42 mouse cellular contexts compared by ENCODE assay signal in genomic region chr6:43205355-43205754, GRCm38 (mm10). TPM values are rescaled to one million over a fixed set of nuclear protein-coding genes. Genes with fewer than 3 reads are reported as not detected.
"Had no signal": no experiment of that assay in that cellular context is flagged by ENCODE, and none has a peak within 500 bp of the region (broad histone marks: within the 10 kb centered on the region; RNA-seq: fewer than 3 reads in every experiment).

No protein-coding gene starts in this region.

- H3K4me3 ChIP-seq: heart, adult 2 months; heart, embryonic 13.5 days; heart, embryonic 15.5 days; hindbrain, embryonic 12.5 days; limb, embryonic 13.5 days; limb, embryonic 15.5 days; liver, embryonic 12.5 days had no signal

- H3K27ac ChIP-seq: heart, adult 2 months; heart, embryonic 13.5 days; heart, embryonic 15.5 days; hindbrain, embryonic 12.5 days; hindbrain, embryonic 14.5 days; limb, embryonic 13.5 days; limb, embryonic 15.5 days; liver, embryonic 12.5 days; liver, embryonic 14.5 days had no signal

- H3K4me1 ChIP-seq: heart, embryonic 13.5 days; heart, embryonic 15.5 days; hindbrain, embryonic 12.5 days; limb, embryonic 13.5 days; limb, embryonic 15.5 days; liver, embryonic 12.5 days had no signal

- H3K4me2 ChIP-seq: heart, embryonic 11.5 days; heart, embryonic 13.5 days; heart, embryonic 15.5 days; hindbrain, embryonic 12.5 days; hindbrain, embryonic 14.5 days; limb, embryonic 13.5 days; limb, embryonic 15.5 days; liver, embryonic 12.5 days had no signal

- H3K36me3 ChIP-seq: heart, embryonic 13.5 days; heart, embryonic 15.5 days; hindbrain, embryonic 12.5 days; limb, embryonic 13.5 days; limb, embryonic 15.5 days; liver, embryonic 12.5 days had no signal

- H3K9me3 ChIP-seq: heart, embryonic 13.5 days; heart, embryonic 15.5 days; hindbrain, embryonic 12.5 days; limb, embryonic 13.5 days; limb, embryonic 15.5 days; liver, embryonic 12.5 days had no signal

- H3K27me3 ChIP-seq: heart, embryonic 13.5 days; heart, embryonic 15.5 days; hindbrain, embryonic 12.5 days; limb, embryonic 13.5 days; limb, embryonic 15.5 days; liver, embryonic 12.5 days had no signal

- ATAC-seq: hindbrain, embryonic 16.5 days; intestine, embryonic 16.5 days; liver, embryonic 12.5 days had no signal

- DNase-seq: gastrocnemius, postnatal 14 days; gastrocnemius, postnatal 36 days; heart, adult 11 months; heart, adult 2 months; heart, postnatal 14 days; heart, postnatal 36 days; kidney, adult 18-20 months; kidney, adult 8-10 months; kidney, postnatal 10 days; kidney, postnatal 25 days; kidney, postnatal 4 days; layer of hippocampus, adult 9-11 months; layer of hippocampus, postnatal 36 days; left cerebral cortex, postnatal 4 days had no signal

- H3K9ac ChIP-seq: heart, embryonic 13.5 days; heart, embryonic 15.5 days; hindbrain, embryonic 12.5 days; hindbrain, embryonic 14.5 days; limb, embryonic 13.5 days; limb, embryonic 15.5 days; liver, embryonic 12.5 days; liver, embryonic 14.5 days had no signal

RNA-seq across cellular contexts. Expression of gene Olfr434, which starts 7.5 kb away (rescaled TPM):
- total RNA-seq: gastrocnemius, adult 18-20 months; gastrocnemius, adult 8-10 months; gastrocnemius, postnatal 14 days; gastrocnemius, postnatal 36 days; heart, adult 2 months; heart, postnatal 14 days; heart, postnatal 36 days; hematopoietic stem cell, adult 5-6 weeks; layer of hippocampus, adult 18-20 months; layer of hippocampus, adult 8-10 months; layer of hippocampus, postnatal 14 days; layer of hippocampus, postnatal 36 days; left cerebral cortex, adult 18-20 months; left cerebral cortex, adult 8-10 months; left cerebral cortex, postnatal 10 days; left cerebral cortex, postnatal 25 days; left cerebral cortex, postnatal 4 days; liver, adult 2 months had no signal
- polyA plus RNA-seq: gonadal fat pad, adult 2 months; heart, adult 2 months; heart, embryonic 11.5 days; heart, embryonic 13.5 days; heart, embryonic 15.5 days; heart, postnatal 0 days; hindbrain, embryonic 12.5 days; hindbrain, embryonic 14.5 days; hindbrain, embryonic 16.5 days; intestine, embryonic 14.5 days; intestine, embryonic 16.5 days; kidney, embryonic 14.5 days; kidney, embryonic 16.5 days; limb, embryonic 11.5 days; limb, embryonic 13.5 days; limb, embryonic 15.5 days; liver, adult 2 months; liver, embryonic 12.5 days; liver, embryonic 14.5 days had no signal

RNA-seq across cellular contexts. Expression of gene Olfr435, which starts 8.4 kb away (rescaled TPM):
- total RNA-seq: gastrocnemius, adult 18-20 months; gastrocnemius, adult 8-10 months; gastrocnemius, postnatal 14 days; gastrocnemius, postnatal 36 days; heart, adult 2 months; heart, postnatal 14 days; heart, postnatal 36 days; hematopoietic stem cell, adult 5-6 weeks; layer of hippocampus, adult 18-20 months; layer of hippocampus, adult 8-10 months; layer of hippocampus, postnatal 14 days; layer of hippocampus, postnatal 36 days; left cerebral cortex, adult 18-20 months; left cerebral cortex, adult 8-10 months; left cerebral cortex, postnatal 10 days; left cerebral cortex, postnatal 25 days; left cerebral cortex, postnatal 4 days; liver, adult 2 months had no signal
- polyA plus RNA-seq: gonadal fat pad, adult 2 months; heart, adult 2 months; heart, embryonic 11.5 days; heart, embryonic 13.5 days; heart, embryonic 15.5 days; heart, postnatal 0 days; hindbrain, embryonic 12.5 days; hindbrain, embryonic 14.5 days; hindbrain, embryonic 16.5 days; intestine, embryonic 14.5 days; intestine, embryonic 16.5 days; kidney, embryonic 14.5 days; kidney, embryonic 16.5 days; limb, embryonic 11.5 days; limb, embryonic 13.5 days; limb, embryonic 15.5 days; liver, adult 2 months; liver, embryonic 12.5 days; liver, embryonic 14.5 days had no signal

RNA-seq across cellular contexts. Expression of gene Olfr47, which starts 26.0 kb away (rescaled TPM):
- total RNA-seq: gastrocnemius, adult 18-20 months; gastrocnemius, adult 8-10 months; gastrocnemius, postnatal 14 days; gastrocnemius, postnatal 36 days; heart, adult 2 months; heart, postnatal 14 days; heart, postnatal 36 days; hematopoietic stem cell, adult 5-6 weeks; layer of hippocampus, adult 18-20 months; layer of hippocampus, adult 8-10 months; layer of hippocampus, postnatal 14 days; layer of hippocampus, postnatal 36 days; left cerebral cortex, adult 18-20 months; left cerebral cortex, adult 8-10 months; left cerebral cortex, postnatal 10 days; left cerebral cortex, postnatal 25 days; left cerebral cortex, postnatal 4 days; liver, adult 2 months had no signal
- polyA plus RNA-seq: gonadal fat pad, adult 2 months; heart, adult 2 months; heart, embryonic 11.5 days; heart, embryonic 13.5 days; heart, embryonic 15.5 days; heart, postnatal 0 days; hindbrain, embryonic 12.5 days; hindbrain, embryonic 14.5 days; hindbrain, embryonic 16.5 days; intestine, embryonic 14.5 days; intestine, embryonic 16.5 days; kidney, embryonic 14.5 days; kidney, embryonic 16.5 days; limb, embryonic 11.5 days; limb, embryonic 13.5 days; limb, embryonic 15.5 days; liver, adult 2 months; liver, embryonic 12.5 days; liver, embryonic 14.5 days had no signal

RNA-seq across cellular contexts. Expression of gene Olfr13, which starts 33.4 kb away (rescaled TPM):
- total RNA-seq: gastrocnemius, adult 18-20 months; gastrocnemius, adult 8-10 months; gastrocnemius, postnatal 14 days; gastrocnemius, postnatal 36 days; heart, adult 2 months; heart, postnatal 14 days; heart, postnatal 36 days; hematopoietic stem cell, adult 5-6 weeks; layer of hippocampus, adult 18-20 months; layer of hippocampus, adult 8-10 months; layer of hippocampus, postnatal 14 days; layer of hippocampus, postnatal 36 days; left cerebral cortex, adult 18-20 months; left cerebral cortex, adult 8-10 months; left cerebral cortex, postnatal 10 days; left cerebral cortex, postnatal 25 days; left cerebral cortex, postnatal 4 days; liver, adult 2 months had no signal
- polyA plus RNA-seq: gonadal fat pad, adult 2 months; heart, adult 2 months; heart, embryonic 11.5 days; heart, embryonic 13.5 days; heart, embryonic 15.5 days; heart, postnatal 0 days; hindbrain, embryonic 12.5 days; hindbrain, embryonic 14.5 days; hindbrain, embryonic 16.5 days; intestine, embryonic 14.5 days; intestine, embryonic 16.5 days; kidney, embryonic 14.5 days; kidney, embryonic 16.5 days; limb, embryonic 11.5 days; limb, embryonic 13.5 days; limb, embryonic 15.5 days; liver, adult 2 months; liver, embryonic 12.5 days; liver, embryonic 14.5 days had no signal

RNA-seq across cellular contexts. Expression of gene Olfr437, which starts 42.3 kb away (rescaled TPM):
- total RNA-seq: gastrocnemius, adult 18-20 months; gastrocnemius, adult 8-10 months; gastrocnemius, postnatal 14 days; gastrocnemius, postnatal 36 days; heart, adult 2 months; heart, postnatal 14 days; heart, postnatal 36 days; hematopoietic stem cell, adult 5-6 weeks; layer of hippocampus, adult 18-20 months; layer of hippocampus, adult 8-10 months; layer of hippocampus, postnatal 14 days; layer of hippocampus, postnatal 36 days; left cerebral cortex, adult 18-20 months; left cerebral cortex, adult 8-10 months; left cerebral cortex, postnatal 10 days; left cerebral cortex, postnatal 25 days; left cerebral cortex, postnatal 4 days; liver, adult 2 months had no signal
- polyA plus RNA-seq: gonadal fat pad, adult 2 months; heart, adult 2 months; heart, embryonic 11.5 days; heart, embryonic 13.5 days; heart, embryonic 15.5 days; heart, postnatal 0 days; hindbrain, embryonic 12.5 days; hindbrain, embryonic 14.5 days; hindbrain, embryonic 16.5 days; intestine, embryonic 14.5 days; intestine, embryonic 16.5 days; kidney, embryonic 14.5 days; kidney, embryonic 16.5 days; limb, embryonic 11.5 days; limb, embryonic 13.5 days; limb, embryonic 15.5 days; liver, adult 2 months; liver, embryonic 12.5 days; liver, embryonic 14.5 days had no signal
